Mouse (Mus musculus) kidney, adult 2 months (tissue): ENCODE results near the gene Iqcn. TPM values are rescaled to one million over a fixed set of nuclear protein-coding genes. Genes with fewer than 3 reads are reported as not detected.

Experiments used
- DNase-seq: peaks from one replicate; pipeline ENCODE4 v3.0.0; 2021
- H3K27ac ChIP-seq: fragments of 200-500 bp; 2 replicates; pipeline ENCODE4 v1.5.1; 2012; ENCODE audit warnings: low read depth, low read length, control low read depth, inconsistent platforms; ENCODE audit not compliant: insufficient read depth
- H3K27me3 ChIP-seq: fragments of 200-500 bp; replicated peaks from 2 replicates; pipeline ENCODE4 v1.6.1; 2012; ENCODE audit warnings: mild to moderate bottlenecking, moderate library complexity, low read length, inconsistent platforms; ENCODE audit not compliant: control insufficient read depth, insufficient read depth
- H3K36me3 ChIP-seq: fragments of 200-500 bp; 2 replicates; pipeline ENCODE4 v1.6.1; 2012; ENCODE audit warnings: mild to moderate bottlenecking, moderate library complexity, low read length, inconsistent platforms; ENCODE audit not compliant: control insufficient read depth, insufficient read depth
- H3K4me1 ChIP-seq: fragments of 200-500 bp; 2 replicates; pipeline ENCODE4 v1.6.1; 2011; ENCODE audit warnings: low read length; ENCODE audit not compliant: control insufficient read depth, insufficient read depth
- H3K4me3 ChIP-seq: fragments of 200-500 bp; 2 replicates; pipeline ENCODE4 v1.5.1; 2011; ENCODE audit warnings: mild to moderate bottlenecking, low read depth, low read length, control low read depth; ENCODE audit not compliant: insufficient read depth
- CTCF ChIP-seq: fragments of 200-500 bp; conservative IDR thresholded peaks from 2 replicates; pipeline ENCODE4 v1.5.1; 2011; ENCODE audit warnings: low read depth, mild to moderate bottlenecking, control low read depth, low read length, moderate library complexity, mixed read lengths; ENCODE audit not compliant: insufficient read depth, insufficient read length
- POLR2A ChIP-seq: fragments of 200-500 bp; IDR thresholded peaks from one replicate; pipeline ENCODE4 v1.6.1; 2011; ENCODE audit warnings: low read depth, low read length, control low read depth
- WGBS: fragments of 180-500 bp; shearing (Covaris S2); methylation state at CpG from one replicate; pipeline ENCODE4 v1.1.7; 2018; 5-methylcytosine and 5-hydroxymethylcytosine counted together
- polyA plus RNA-seq: library from polyadenylated mRNA; depleted of rRNA; stranded (reverse); fragments of >200 nt; gene quantifications from 2 replicates; pipeline ENCODE4 v1.2.3, GENCODE M21; 2012

Gene Iqcn
- polyA plus RNA-seq, 1 experiment: 0.03 TPM

GRCm38 (mm10) chr8:70723486-70724210 lies 20.4 kb downstream of the Iqcn start, which contains the start of gene Pde4c:
TSS of gene Pde4c (plus strand) at chr8:70723720.
- TF ChIP-seq CTCF: no peak
- peak; percentile 30 for TF ChIP-seq POLR2A
- Histone ChIP-seq H3K27me3 (no peaks in the 10 kb centered on the region), H3K36me3 (no peaks in the 10 kb centered on the region; the same call in 1 of the 2 replicates), H3K27ac (peak within 1 kb of the TSS; percentile 100), H3K4me3 (peak within 1 kb of the TSS; percentile 74), H3K4me1 (peaks cover 7% of the 10 kb centered on the region; the same call in 1 of the 2 replicates)
- DNase-seq: peak; percentile 98
- WGBS: 24% methylated on average over 7 of the region's 7 CpGs

GRCm38 (mm10) chr8:70724216-70724615 lies 21.0 kb downstream of the Iqcn start:
- TF ChIP-seq POLR2A: no peak
- no peak for TF ChIP-seq CTCF
- H3K4me3 ChIP-seq: peak overlapping the region; percentile 74
- DNase-seq: peak; percentile 51
- 33% methylated on average over 12 of the region's 12 CpGs for WGBS
- peaks cover 7% of the 10 kb centered on the region; the same call in 1 of the 2 replicates for H3K4me1 ChIP-seq
- no peaks in the 10 kb centered on the region for H3K27me3 ChIP-seq
- H3K36me3 ChIP-seq: no peaks in the 10 kb centered on the region; the same call in 1 of the 2 replicates
- peak overlapping the region; percentile 100 for H3K27ac ChIP-seq

- Histone ChIP-seq H3K27me3 (no peaks in the 10 kb centered on the region), H3K4me3 (no peak overlapping the region), H3K36me3 (no peaks in the 10 kb centered on the region; the same call in 1 of the 2 replicates), H3K4me1 (peaks cover 4% of the 10 kb centered on the region; the same call in 1 of the 2 replicates), H3K27ac (no peak overlapping the region)
- 24% methylated on average over 14 of the region's 14 CpGs for WGBS
- TF ChIP-seq CTCF: no peak
- no peak for TF ChIP-seq POLR2A
- peak; percentile 76 for DNase-seq
Measured at GRCm38 (mm10) chr8:70725792-70726447, 22.7 kb downstream of the Iqcn start.

GRCm38 (mm10) chr8:70726721-70727120 lies 23.5 kb downstream of the Iqcn start:
- no peak for DNase-seq
- 56% methylated on average over 11 of the region's 11 CpGs for WGBS
- Histone ChIP-seq H3K27me3 (no peaks in the 10 kb centered on the region), H3K27ac (no peak overlapping the region), H3K4me3 (no peak overlapping the region), H3K4me1 (peaks cover 4% of the 10 kb centered on the region; the same call in 1 of the 2 replicates), H3K36me3 (no peaks in the 10 kb centered on the region; the same call in 1 of the 2 replicates)
- no peak for TF ChIP-seq POLR2A
- TF ChIP-seq CTCF: no peak

- peak overlapping the region; percentile 4; the same call in 1 of the 2 replicates for H3K4me3 ChIP-seq
- no peak for DNase-seq
- 24% methylated on average over 34 of the region's 34 CpGs for WGBS
- no peaks in the 10 kb centered on the region; the same call in 1 of the 2 replicates for H3K36me3 ChIP-seq
- TF ChIP-seq CTCF: no peak; the same call in 1 of the 2 replicates
- H3K27ac ChIP-seq: no peak overlapping the region
- no peaks in the 10 kb centered on the region for H3K27me3 ChIP-seq
- no peaks in the 10 kb centered on the region for H3K4me1 ChIP-seq
Measured at GRCm38 (mm10) chr8:70729808-70730475, 26.7 kb downstream of the Iqcn start.

GRCm38 (mm10) chr8:70730956-70731355 lies 27.7 kb downstream of the Iqcn start:
- Histone ChIP-seq H3K27me3 (no peaks in the 10 kb centered on the region), H3K4me3 (no peak overlapping the region), H3K4me1 (no peaks in the 10 kb centered on the region), H3K36me3 (no peaks in the 10 kb centered on the region; the same call in 1 of the 2 replicates), H3K27ac (no peak overlapping the region)
- no peak for DNase-seq
- TF ChIP-seq POLR2A (no peak), CTCF (no peak)
- WGBS: 83% methylated on average over 4 of the region's 4 CpGs
